Mouse (Mus musculus): ENCODE results near the gene BC004004.
"Not testable (repeated sequence)": the region's sequence is repeated elsewhere in the genome, so short reads cannot be mapped to it uniquely, and the experiment has no call there.

The BC004004 gene

GRCm38 (mm10) chr17:29297813-29298212 lies 29.2 kb downstream of the BC004004 start:
- DNase-seq (ENCODE audit: low read depth, low spot score), result no peak

- no peak for DNase-seq (ENCODE audit: low read depth, low spot score)
Measured at GRCm38 (mm10) chr17:29299282-29299681, 30.7 kb downstream of the BC004004 start.

- DNase-seq (ENCODE audit: low read depth, low spot score), result no peak
Measured at GRCm38 (mm10) chr17:29300926-29301325, 32.3 kb downstream of the BC004004 start.

DNA sequence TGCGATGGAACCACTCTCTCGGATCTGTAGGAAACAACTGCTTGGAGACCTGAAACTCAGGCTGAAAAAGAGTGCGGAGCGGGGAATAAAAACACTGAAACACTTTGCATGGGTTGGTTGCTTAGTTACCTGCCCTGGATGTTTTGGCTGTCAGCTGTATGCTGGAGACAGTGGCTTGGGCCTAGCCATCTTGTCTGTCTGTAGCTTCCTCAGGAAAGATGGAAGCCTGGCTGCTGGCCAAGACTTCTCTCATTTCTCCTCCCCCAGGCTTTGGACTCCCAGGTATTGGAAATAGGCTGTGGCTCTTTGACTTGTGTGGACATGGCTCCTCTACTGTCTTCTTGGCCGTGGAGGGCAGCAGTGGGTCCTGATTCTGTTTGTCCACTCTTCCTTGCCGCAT lies 32.8 kb downstream of the BC004004 start:
- no peak for DNase-seq (ENCODE audit: low read depth, low spot score)

DNA sequence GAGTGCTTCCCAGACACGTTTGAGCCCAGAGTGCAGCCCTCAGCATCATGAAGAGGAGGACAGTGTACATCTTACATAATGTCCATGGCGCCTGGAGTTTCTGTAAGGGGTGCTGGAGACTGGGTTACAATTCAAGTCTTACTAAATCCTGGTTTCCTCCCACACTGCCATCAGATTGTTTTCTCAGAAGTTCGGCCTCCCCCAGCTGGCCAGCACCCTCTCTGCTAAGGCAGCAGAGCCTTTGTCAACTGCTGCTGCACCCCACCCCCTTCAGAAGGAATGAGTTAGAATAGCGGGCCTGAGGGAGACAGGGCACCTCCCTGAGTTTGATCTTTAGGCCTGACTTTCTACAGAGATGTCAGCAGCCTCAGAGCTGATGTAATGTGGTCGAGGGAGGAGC lies 33.6 kb downstream of the BC004004 start:
- no peak for DNase-seq (ENCODE audit: low read depth, low spot score)

DNA sequence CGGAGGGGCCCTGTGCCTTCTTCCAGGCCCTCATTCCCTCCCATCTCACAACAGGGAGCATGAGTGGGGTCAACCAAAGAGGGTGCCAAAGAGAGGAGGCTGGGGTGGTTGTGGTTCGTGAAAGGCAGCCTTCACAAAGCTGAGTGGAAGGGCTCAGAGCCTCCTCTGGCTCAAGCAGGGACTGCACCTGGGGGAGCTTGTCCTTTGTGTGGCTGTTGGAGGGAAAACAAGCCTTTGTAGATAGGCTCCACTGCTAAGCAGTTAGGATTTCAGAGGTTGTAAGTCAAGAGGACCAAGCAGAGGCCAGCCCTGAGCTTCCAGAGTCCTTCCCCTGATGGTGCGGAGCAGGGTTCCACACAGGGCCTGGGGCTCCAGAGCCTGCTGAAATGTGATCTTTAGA lies 34.5 kb downstream of the BC004004 start:
- no peak for DNase-seq (ENCODE audit: low read depth, low spot score)

DNA sequence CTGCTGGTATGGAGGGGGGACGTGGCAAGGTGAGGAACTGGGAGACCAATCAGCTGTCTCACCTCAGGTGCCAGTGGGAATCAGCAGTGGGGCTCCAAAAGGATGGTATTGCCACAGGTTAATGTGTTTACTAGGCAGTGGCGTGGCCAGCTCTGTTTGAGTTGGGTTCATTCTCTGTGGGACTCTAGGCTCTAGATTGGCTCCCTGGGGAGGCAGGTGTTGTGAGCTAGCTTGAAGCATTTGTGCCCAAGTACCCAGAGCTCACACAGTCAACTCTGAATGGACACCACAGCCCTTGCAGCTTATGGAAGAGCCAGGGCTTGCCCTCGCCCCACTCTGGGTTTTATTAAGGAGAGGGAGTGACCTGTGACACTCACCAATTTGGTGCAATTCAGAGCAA lies 35.3 kb downstream of the BC004004 start:
- no peak for DNase-seq (ENCODE audit: low read depth, low spot score)

- DNase-seq (ENCODE audit: low read depth, low spot score), result peak; percentile 69
Measured at GRCm38 (mm10) chr17:29304376-29305057, 35.9 kb downstream of the BC004004 start.

DNA sequence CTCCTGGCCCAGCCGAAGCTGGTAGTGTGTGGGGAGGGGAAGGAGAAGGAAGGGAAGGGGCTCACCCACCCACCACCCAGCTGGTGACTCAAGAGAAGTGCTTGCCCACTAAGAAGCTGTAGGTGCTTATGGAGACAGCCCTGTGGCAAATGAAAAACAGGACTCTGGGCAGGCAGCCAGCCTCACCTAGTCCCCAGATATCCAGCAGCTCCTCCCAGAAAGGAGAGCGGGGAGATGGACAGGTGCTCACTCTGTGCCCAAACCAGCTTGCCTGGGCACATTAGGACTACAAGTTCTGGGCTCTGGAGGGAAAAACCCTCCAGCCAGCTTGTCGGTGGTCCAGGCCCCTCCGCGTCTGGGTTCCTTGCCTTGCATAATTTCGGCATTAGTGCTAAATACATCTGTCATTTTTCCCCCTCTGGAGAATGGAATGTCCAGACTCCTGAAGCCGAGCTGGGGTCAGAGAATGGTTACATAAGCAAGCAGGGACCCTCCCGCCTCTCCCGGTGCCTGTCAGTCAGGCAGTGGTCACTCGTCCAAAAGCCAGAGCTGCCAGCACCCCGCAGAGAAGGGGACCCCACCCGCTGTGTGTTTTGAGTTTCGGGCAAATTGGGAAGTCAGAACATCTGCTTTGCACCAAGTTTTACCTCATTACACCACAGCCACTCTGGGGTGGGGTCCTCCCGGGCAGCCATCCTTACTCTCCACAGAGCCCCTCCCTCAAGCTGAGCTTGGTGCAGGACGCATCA lies 36.6 kb downstream of the BC004004 start:
- no peak for DNase-seq (ENCODE audit: low read depth, low spot score)

DNA sequence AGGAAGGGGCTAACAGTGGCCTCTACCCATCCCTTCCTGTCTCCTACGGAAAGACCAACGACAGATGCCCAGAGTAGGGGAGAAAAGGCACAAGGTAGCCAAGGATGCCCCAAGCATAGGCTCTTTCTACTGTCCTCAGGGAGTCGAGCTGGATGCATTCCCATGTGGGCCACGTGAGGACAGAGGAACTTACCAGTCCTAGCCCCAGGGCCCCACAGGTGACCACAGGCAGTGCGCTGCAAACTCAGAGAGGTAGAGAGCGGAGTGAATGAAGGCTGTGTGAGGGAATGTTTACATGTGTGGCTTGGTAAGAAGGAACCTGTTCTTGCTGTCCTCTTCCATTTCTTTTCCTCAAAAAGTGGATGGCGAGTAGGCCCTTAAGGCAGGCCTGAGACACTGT lies 37.3 kb downstream of the BC004004 start:
- no peak for DNase-seq (ENCODE audit: low read depth, low spot score)

DNA sequence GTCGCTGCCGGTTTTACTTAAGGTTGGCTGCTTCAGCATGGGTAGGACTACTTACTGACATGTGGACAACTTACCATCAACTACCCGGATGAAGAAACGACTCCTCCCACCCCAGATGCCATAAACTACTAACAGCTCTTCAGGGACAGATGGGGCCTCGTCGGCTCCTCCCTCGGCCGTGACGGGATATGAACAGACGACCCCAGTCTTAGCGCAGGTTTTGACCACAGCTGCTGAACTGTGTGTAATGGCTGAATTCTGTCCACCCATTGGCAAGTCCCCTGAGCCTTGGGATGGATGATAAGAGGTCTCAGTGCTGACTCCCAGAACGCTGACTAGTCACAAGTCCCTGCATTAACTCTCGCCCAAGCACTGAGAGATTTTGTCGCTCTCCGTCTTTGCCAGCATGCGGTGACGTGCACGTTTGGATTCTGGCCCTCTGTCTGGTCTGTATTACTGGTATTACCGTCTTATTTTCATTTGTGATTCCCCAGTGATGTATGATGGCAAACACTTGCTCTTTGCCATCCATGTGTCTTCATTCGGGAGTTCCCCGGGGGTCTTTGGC lies 41.6 kb downstream of the BC004004 start:
- no peak for DNase-seq (ENCODE audit: low read depth, low spot score)

GRCm38 (mm10) chr17:29311602-29312001 lies 43.0 kb downstream of the BC004004 start:
- DNase-seq (ENCODE audit: low read depth, low spot score), result no peak

DNA sequence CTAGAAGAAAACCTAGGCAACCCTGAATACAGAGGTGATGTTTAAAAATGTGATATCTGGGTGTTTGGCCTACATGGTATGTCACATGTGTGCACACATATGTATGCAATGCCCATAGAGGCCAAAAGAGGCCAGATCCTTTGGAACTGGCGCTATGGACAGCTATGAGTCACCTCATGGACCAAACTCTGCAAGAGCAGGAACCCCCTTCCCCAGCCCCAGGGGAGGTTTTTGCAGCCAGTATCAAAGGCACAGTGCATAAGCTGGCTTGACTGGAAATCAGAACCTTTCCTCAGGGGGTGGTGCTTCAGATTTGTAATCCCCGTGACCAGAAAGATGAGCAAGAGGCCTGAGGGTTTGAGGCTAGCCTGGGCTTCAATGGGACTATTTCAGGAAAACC lies 43.5 kb downstream of the BC004004 start:
- no peak for DNase-seq (ENCODE audit: low read depth, low spot score)

DNA sequence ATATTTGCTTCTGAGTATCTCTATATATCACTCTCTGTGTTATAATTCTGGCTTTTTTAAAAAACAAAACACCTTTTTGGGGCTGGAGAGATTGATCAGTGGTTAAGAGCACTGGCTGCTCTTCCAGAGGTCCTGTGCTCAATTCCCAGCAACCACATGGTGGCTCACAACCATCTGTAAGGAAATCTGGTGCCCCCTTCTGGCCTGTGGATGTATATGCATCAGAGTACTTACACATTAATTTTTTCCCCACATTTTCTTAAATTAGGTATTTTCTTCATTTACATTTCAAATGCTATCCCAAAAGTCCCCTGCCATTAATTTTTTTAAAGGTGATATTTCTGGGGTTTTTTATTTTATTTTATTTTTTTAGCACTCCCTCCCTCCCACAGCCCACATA lies 44.7 kb downstream of the BC004004 start:
- DNase-seq (ENCODE audit: low read depth, low spot score), result no peak

- no peak for DNase-seq (ENCODE audit: low read depth, low spot score)
Measured at GRCm38 (mm10) chr17:29315672-29316465, 47.3 kb downstream of the BC004004 start.

- DNase-seq (ENCODE audit: low read depth, low spot score), result no peak
Measured at GRCm38 (mm10) chr17:29316891-29317290, 48.3 kb downstream of the BC004004 start.

DNA sequence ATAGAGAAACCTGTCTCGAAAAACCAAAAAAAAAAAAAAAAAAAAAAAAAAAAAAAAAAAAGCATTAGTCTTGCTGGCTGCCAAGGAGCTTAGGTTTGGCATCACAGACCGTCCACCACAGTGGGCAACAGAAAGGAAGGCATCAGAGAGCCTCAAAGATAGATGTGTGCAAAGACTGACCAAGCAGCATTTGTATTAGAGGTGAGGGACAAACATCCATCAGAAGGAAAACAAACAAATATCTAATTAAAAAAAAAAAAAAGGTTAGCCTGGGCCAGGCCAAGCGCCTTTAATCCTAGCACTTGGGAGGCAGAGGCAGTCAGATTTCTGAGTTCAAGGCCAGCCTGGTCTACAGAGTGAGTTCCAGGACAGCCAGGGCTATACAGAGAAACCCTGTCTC lies 48.8 kb downstream of the BC004004 start, which contains the start of gene Pi16:
Pi16 (plus strand) TSS at position 301 of the 400 bp plus-strand sequence.
- not testable (repeated sequence) for DNase-seq (ENCODE audit: low read depth, low spot score)

GRCm38 (mm10) chr17:29318731-29319250 lies 50.2 kb downstream of the BC004004 start:
- no peak for DNase-seq (ENCODE audit: low read depth, low spot score)

DNA sequence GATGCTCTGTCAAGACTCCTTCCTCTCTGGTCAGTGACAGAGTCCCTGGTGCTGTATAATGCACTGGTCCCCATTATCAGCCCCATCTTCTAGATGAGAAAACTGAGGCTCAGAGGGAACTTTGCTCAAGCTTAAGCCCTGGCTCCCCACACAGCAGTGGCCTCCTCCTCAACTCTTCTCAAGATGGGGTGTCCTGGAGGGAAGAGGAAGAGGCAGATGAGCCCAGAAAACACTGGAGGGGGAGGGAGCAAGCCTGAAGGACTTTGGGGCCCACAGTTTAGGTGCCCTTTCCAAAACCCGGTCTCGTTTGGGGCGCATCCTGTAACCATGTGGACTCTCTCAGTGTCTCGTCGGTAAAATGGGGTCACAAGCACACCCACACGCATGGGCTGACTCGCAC lies 50.9 kb downstream of the BC004004 start:
- no peak for DNase-seq (ENCODE audit: low read depth, low spot score)

DNA sequence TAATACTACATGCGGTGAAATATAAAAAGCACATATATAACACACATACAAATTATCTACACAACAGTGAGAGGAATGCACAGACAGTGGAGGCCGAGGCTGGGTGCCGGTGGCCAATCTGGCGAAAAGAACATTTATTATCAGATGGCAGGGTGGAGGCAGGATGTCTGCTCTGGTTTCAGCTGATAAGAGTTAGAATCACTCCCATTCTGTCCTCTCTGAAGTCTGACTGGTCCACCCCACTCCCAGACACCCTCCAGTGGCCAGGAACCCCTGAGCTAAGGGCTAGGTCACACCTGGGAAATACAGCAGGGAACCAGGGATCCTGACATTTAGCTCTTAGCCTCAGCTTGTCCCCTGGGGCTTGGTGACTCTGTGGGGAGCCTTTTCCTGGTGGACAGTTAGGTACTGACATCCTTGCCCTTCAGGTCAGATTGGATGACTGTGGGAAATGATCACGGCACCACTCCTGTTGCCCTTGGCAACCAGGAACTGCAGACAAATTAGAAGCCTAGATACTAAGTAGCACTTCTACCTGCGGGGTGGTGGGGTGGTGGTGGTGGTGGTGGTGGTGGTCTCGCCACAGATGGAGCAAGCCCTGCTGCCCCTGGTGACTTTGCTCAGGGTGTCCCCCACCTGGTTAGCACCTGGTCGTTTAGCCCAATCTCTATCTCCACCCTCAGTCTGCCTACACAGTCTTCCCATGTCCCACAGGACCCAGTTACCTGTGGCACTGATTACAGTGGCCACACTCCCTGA lies 51.5 kb downstream of the BC004004 start:
- no peak for DNase-seq (ENCODE audit: low read depth, low spot score)

Data from skeletal muscle tissue, adult 2 months (tissue).